Mouse (Mus musculus): Measurements from ENCODE around the gene U2af1l4.

GRCm38 (mm10) chr7:30614454-30614853, 51.4 kb downstream of the U2af1l4 start:
- TF ChIP-seq CTCF (IDR thresholded peaks at IDR 0.05; ENCODE audit: insufficient read depth, low read length) (no peak), POLR2A (IDR thresholded peaks at IDR 0.05; ENCODE audit: borderline replicate concordance, extremely low read depth, low read depth, low read length) (no peak)
